Comparison of ENCODE assay signal across 8 mouse cellular contexts in genomic region chr12:86882279-86883018, GRCm38 (mm10). TPM values are rescaled to one million over a fixed set of nuclear protein-coding genes. Genes with fewer than 3 reads are reported as not detected.
A peak's percentile ranks its signal among the peaks of the same experiment; 100 is the strongest.
DNase-seq lines count a peak whose midpoint lies in the region; ATAC-seq and TF ChIP-seq lines count a peak whose summit lies in the region.

No protein-coding gene starts in this region.

- H3K9ac ChIP-seq in forebrain, embryonic 16.5 days (replicated peaks; ENCODE audit: low read depth, low read length): peak overlapping the region; percentile 100
- peak overlapping the region; percentile 96 for H3K9ac ChIP-seq in hindbrain, embryonic 11.5 days (ENCODE audit: low read depth, low read length)

- TF ChIP-seq POLR2A in small intestine, adult 2 months (IDR thresholded peaks at IDR 0.05; ENCODE audit: low read depth, low read length): no peak

- peak overlapping the region; percentile 100 for H3K27ac ChIP-seq in forebrain, embryonic 16.5 days (ENCODE audit: low read length)
- H3K27ac ChIP-seq in hindbrain, embryonic 11.5 days (ENCODE audit: low read depth, low read length): peak overlapping the region; percentile 99
- peak overlapping the region; percentile 97 for H3K27ac ChIP-seq in small intestine, adult 2 months (ENCODE audit: insufficient read depth, low read depth, low read length)

- peak; percentile 70 for DNase-seq in cerebellum, adult 11 months
- peak; percentile 79 for DNase-seq in cerebellum, adult 11-12 months
- DNase-seq in hindbrain, embryonic 11.5 days (ENCODE audit: low spot score): peak; percentile 67
- peak; percentile 61 to 73 for DNase-seq in layer of hippocampus, postnatal 25 days (ENCODE audit: extremely low spot score in 1 of 2, low spot score in 1 of 2)

- H3K4me1 ChIP-seq in forebrain, embryonic 16.5 days (replicated peaks; ENCODE audit: control insufficient read depth, insufficient read depth, low read length): peaks cover 49% of the 10 kb centered on the region
- peaks cover 10% of the 10 kb centered on the region for H3K4me1 ChIP-seq in hindbrain, embryonic 11.5 days (replicated peaks; ENCODE audit: control insufficient read depth, insufficient read depth, low read length)
- peaks cover 77% of the 10 kb centered on the region for H3K4me1 ChIP-seq in megakaryocyte, embryonic 14.5 days
- H3K4me1 ChIP-seq in small intestine, adult 2 months (ENCODE audit: control insufficient read depth, insufficient read depth, insufficient read length, low read length): peaks cover 34% of the 10 kb centered on the region

- no peaks in the 10 kb centered on the region for H3K36me3 ChIP-seq in forebrain, embryonic 16.5 days (ENCODE audit: control insufficient read depth, insufficient read depth)
- no peaks in the 10 kb centered on the region for H3K36me3 ChIP-seq in hindbrain, embryonic 11.5 days (ENCODE audit: control insufficient read depth, insufficient read depth, low read length)
- peaks cover 23% of the 10 kb centered on the region for H3K36me3 ChIP-seq in megakaryocyte, embryonic 14.5 days (replicated peaks; ENCODE audit: low read length)
- peaks cover 5% of the 10 kb centered on the region; the same call in 1 of the 2 replicates for H3K36me3 ChIP-seq in small intestine, adult 2 months (ENCODE audit: control insufficient read depth, insufficient read depth, low read length)

- H3K4me2 ChIP-seq in forebrain, embryonic 16.5 days (ENCODE audit: low read length): peak overlapping the region; percentile 93
- H3K4me2 ChIP-seq in hindbrain, embryonic 11.5 days (replicated peaks; ENCODE audit: low read depth, low read length): peak overlapping the region; percentile 97

- no peak for ATAC-seq in cerebellum, adult (ENCODE audit: insufficient number of reproducible peaks, low FRiP score, low TSS enrichment)
- ATAC-seq in forebrain, embryonic 16.5 days: peak; percentile 27
- ATAC-seq in hindbrain, embryonic 11.5 days (ENCODE audit: low FRiP score): no peak

- no peaks in the 10 kb centered on the region for H3K27me3 ChIP-seq in forebrain, embryonic 16.5 days (replicated peaks; ENCODE audit: control insufficient read depth, insufficient read depth, low read length)
- no peaks in the 10 kb centered on the region; the same call in 1 of the 2 replicates for H3K27me3 ChIP-seq in hindbrain, embryonic 11.5 days (ENCODE audit: control insufficient read depth, insufficient read depth, low read length)
- peaks cover 5% of the 10 kb centered on the region for H3K27me3 ChIP-seq in megakaryocyte, embryonic 14.5 days (replicated peaks)
- no peaks in the 10 kb centered on the region for H3K27me3 ChIP-seq in small intestine, adult 2 months (ENCODE audit: control insufficient read depth, insufficient read depth, low read length)

- TF ChIP-seq CTCF in small intestine, adult 2 months (IDR thresholded peaks at IDR 0.05; ENCODE audit: extremely low read depth, insufficient read length, insufficient replicate concordance, low read depth, low read length): no peak

- WGBS in forebrain, embryonic 16.5 days: under 1% methylated on average over 59 of the region's 59 CpGs
- WGBS in hindbrain, embryonic 11.5 days: under 1% methylated on average over 58 of the region's 59 CpGs
- WGBS in small intestine, adult 2 months: 4% methylated on average over 59 of the region's 59 CpGs

- no peaks in the 10 kb centered on the region for H3K9me3 ChIP-seq in forebrain, embryonic 16.5 days (ENCODE audit: control insufficient read depth, low read length)
- no peaks in the 10 kb centered on the region for H3K9me3 ChIP-seq in hindbrain, embryonic 11.5 days (ENCODE audit: control insufficient read depth, low read length)
- H3K9me3 ChIP-seq in megakaryocyte, embryonic 14.5 days: no peaks in the 10 kb centered on the region

- H3K4me3 ChIP-seq in forebrain, embryonic 16.5 days (replicated peaks; ENCODE audit: low read length): peak overlapping the region; percentile 99
- peak overlapping the region; percentile 89 for H3K4me3 ChIP-seq in hindbrain, embryonic 11.5 days (ENCODE audit: low read depth, low read length)
- peak overlapping the region; percentile 99 for H3K4me3 ChIP-seq in megakaryocyte, embryonic 14.5 days (replicated peaks)
- H3K4me3 ChIP-seq in small intestine, adult 2 months (ENCODE audit: low read depth, low read length): peak overlapping the region; percentile 76

RNA-seq across cellular contexts. Expression of gene Irf2bpl, which starts 2.1 kb away (rescaled TPM):
- 67.0 and 74.0 TPM in 2 replicates for polyA plus RNA-seq in forebrain, embryonic 16.5 days (2015; fragmentation: Nextera tagmentation; extraction: Ambion mirVana)
- polyA plus RNA-seq in hindbrain, embryonic 11.5 days (2014; fragmentation: Nextera tagmentation; extraction: Ambion mirVana): 16.0 and 21.3 TPM in 2 replicates
- total RNA-seq in layer of hippocampus, postnatal 25 days (2021): 10 to 100 TPM; 68.0 to 70.8 TPM
- 32.7 and 46.2 TPM in 2 replicates for polyA plus RNA-seq in megakaryocyte, embryonic 14.5 days (2012; ENCODE audit: insufficient read depth, low replicate concordance)
- polyA plus RNA-seq in small intestine, adult 2 months (2012; rRNA removed): 17.5 and 30.5 TPM in 2 replicates
